Mouse (Mus musculus) ES-Bruce4 (cell line): ENCODE measurements around the gene Frat1.

Experiments
- CTCF ChIP-seq: IDR thresholded peaks from one replicate; pipeline ENCODE4 v1.8.1; 2011; ENCODE audit warnings: low read depth, low read length
- POLR2A ChIP-seq: IDR thresholded peaks from one replicate; pipeline ENCODE4 v1.8.1; 2011; ENCODE audit warnings: low read length; ENCODE audit not compliant: insufficient read depth

DNA sequence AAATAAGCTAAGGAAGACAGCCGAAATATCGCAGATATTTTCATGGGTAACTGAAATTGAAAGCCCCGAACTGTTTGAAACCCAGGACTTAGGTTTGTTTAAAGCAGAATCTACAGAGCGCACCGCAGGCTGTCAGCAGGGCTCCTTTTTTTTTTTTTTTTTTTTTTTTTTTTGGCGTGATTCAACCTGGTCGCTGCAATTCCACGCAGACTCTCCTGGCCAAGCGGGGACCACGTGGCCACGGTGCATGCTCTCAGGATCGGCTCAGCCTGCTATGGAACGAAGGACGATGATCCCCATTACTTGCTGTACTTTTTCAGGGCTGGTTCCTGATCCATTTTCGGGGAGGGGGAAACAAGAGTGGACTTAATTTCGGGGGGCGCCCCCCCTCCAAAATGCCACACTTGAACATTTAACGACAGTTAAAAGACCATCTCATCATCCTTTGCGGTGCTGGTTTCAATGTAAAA is 1.4 kb downstream of the Frat1 start:
- no peak for TF ChIP-seq CTCF
- no peak for TF ChIP-seq POLR2A
